In the genomic region with DNA sequence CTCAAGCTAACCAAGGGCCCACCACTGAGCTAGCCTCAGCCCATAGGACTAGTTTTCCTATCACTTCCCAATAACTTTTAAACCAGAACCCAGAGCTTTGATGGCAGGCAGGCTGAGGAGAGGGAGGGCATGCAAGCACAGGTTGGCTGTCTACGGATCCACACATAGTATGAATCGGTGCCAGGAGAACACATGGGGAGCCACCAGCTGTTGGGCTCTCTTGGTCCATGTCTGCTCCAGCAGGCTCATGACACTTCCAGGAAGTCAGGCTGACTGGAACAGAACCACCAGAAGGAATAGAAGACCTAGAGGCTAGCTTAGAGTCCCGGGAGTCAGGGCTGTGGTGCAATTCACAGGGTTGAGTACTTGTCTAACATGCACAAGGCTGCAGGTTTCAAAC, we compare ENCODE assay signal across 13 mouse cellular contexts.
DNase-seq lines count a peak whose midpoint lies in the region; ATAC-seq lines count a peak whose summit lies in the region.
"Had no signal": no experiment of that assay in that cellular context is flagged by ENCODE, and none has a peak within 500 bp of the region (broad histone marks: within the 10 kb centered on the region; RNA-seq: fewer than 3 reads in every experiment).

No protein-coding gene starts in this region.

- no peak overlapping the region for H3K4me3 ChIP-seq in hindbrain, embryonic 10.5 days
- no peak overlapping the region for H3K4me3 ChIP-seq in hindbrain, embryonic 11.5 days (ENCODE audit: low read depth, low read length)
- H3K4me3 ChIP-seq: limb, embryonic 13.5 days had no signal

- DNase-seq in hindbrain, embryonic 10.5 days (ENCODE audit: low spot score), result no peak
- no peak for DNase-seq in hindbrain, embryonic 11.5 days (ENCODE audit: low spot score)
- DNase-seq in NIH3T3 (ENCODE audit: low read depth), result peak; percentile 18
- peak; percentile 84 for DNase-seq in cerebellum, adult 11-12 months
- no peak for DNase-seq in frontal cortex, postnatal 10 days (ENCODE audit: low spot score in 2 of 2)
- no peak for DNase-seq in frontal cortex, adult 2 months (ENCODE audit: extremely low spot score in 1 of 2, low spot score in 1 of 2)
- no peak for DNase-seq in lung, postnatal 14 days
- DNase-seq: heart, postnatal 36 days; thymus, adult 18-20 months had no signal

- no peak overlapping the region for H3K9ac ChIP-seq in hindbrain, embryonic 11.5 days (ENCODE audit: low read depth, low read length)
- H3K9ac ChIP-seq: limb, embryonic 13.5 days had no signal

- H3K4me1 ChIP-seq in hindbrain, embryonic 10.5 days (replicated peaks), result peaks cover 61% of the 10 kb centered on the region
- peaks cover 4% of the 10 kb centered on the region for H3K4me1 ChIP-seq in hindbrain, embryonic 11.5 days (replicated peaks; ENCODE audit: control insufficient read depth, insufficient read depth, low read length)

- 93% methylated on average over 3 of the region's 3 CpGs for WGBS in hindbrain, embryonic 10.5 days
- 83% methylated on average over 3 of the region's 3 CpGs for WGBS in hindbrain, embryonic 11.5 days

- no peak for ATAC-seq in hindbrain, embryonic 11.5 days (ENCODE audit: low FRiP score)
- ATAC-seq in granulocyte monocyte progenitor cell, adult 5-6 weeks (replicated peaks; ENCODE audit: poor library complexity, severe bottlenecking), result peak; percentile 40
- ATAC-seq: CD4-positive, CD25-positive, alpha-beta regulatory T cell, adult 4 months had no signal

- H3K9me3 ChIP-seq in hindbrain, embryonic 10.5 days, result no peaks in the 10 kb centered on the region
- H3K9me3 ChIP-seq in hindbrain, embryonic 11.5 days (ENCODE audit: control insufficient read depth, low read length), result no peaks in the 10 kb centered on the region
- H3K9me3 ChIP-seq: limb, embryonic 13.5 days had no signal

- H3K27me3 ChIP-seq in hindbrain, embryonic 10.5 days (ENCODE audit: insufficient read depth, poor library complexity, severe bottlenecking), result 0 out of 2 replicates have a peak, but pooled peaks cover 4% of the 10 kb centered on the region
- H3K27me3 ChIP-seq in hindbrain, embryonic 11.5 days (ENCODE audit: control insufficient read depth, insufficient read depth, low read length), result no peaks in the 10 kb centered on the region
- H3K27me3 ChIP-seq: limb, embryonic 13.5 days had no signal

- H3K27ac ChIP-seq in hindbrain, embryonic 10.5 days, result peak overlapping the region; percentile 77
- no peak overlapping the region for H3K27ac ChIP-seq in hindbrain, embryonic 11.5 days (ENCODE audit: low read depth, low read length)
- H3K27ac ChIP-seq: limb, embryonic 13.5 days had no signal

- H3K4me2 ChIP-seq in hindbrain, embryonic 11.5 days (replicated peaks; ENCODE audit: low read depth, low read length), result no peak overlapping the region
- H3K4me2 ChIP-seq: heart, embryonic 11.5 days; limb, embryonic 13.5 days had no signal

- no peaks in the 10 kb centered on the region for H3K36me3 ChIP-seq in hindbrain, embryonic 10.5 days
- no peaks in the 10 kb centered on the region for H3K36me3 ChIP-seq in hindbrain, embryonic 11.5 days (ENCODE audit: control insufficient read depth, insufficient read depth, low read length)
- H3K36me3 ChIP-seq: limb, embryonic 13.5 days had no signal

Comparison
In these comparisons a context has a peak if more than half of its experiments do, and no peak if none do; other contexts are left out.
1. DNase-seq: peak in NIH3T3 (single experiment) and cerebellum, adult 11-12 months (single experiment); none in hindbrain, embryonic 10.5 days (single experiment), hindbrain, embryonic 11.5 days (single experiment), frontal cortex, postnatal 10 days (0 of 2), frontal cortex, adult 2 months (0 of 2) and lung, postnatal 14 days (single experiment).